19 mouse cellular contexts compared by ENCODE assay signal in the genomic region with DNA sequence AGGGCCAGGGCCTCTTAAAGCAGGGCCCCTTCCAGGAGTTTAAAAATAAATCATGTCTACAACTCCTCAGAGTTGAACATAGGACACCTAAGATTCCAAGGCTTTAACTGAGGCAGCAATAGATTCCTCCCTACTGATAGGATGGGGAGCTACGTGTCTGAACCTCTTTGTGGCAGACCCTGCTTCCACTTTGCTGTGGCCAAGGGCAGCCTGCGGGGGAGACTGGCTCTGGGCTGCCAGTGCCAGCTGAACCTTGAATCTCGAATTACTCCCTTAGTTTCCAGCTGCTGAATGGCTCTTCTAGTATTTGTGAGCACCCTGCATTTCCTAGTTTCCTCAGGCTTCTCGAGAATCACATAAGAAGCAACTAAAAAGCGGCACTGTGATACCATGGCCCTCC.
DNase-seq lines count a peak whose midpoint lies in the region; ATAC-seq and TF ChIP-seq lines count a peak whose summit lies in the region.
"Had no signal": no experiment of that assay in that cellular context is flagged by ENCODE, and none has a peak within 500 bp of the region (broad histone marks: within the 10 kb centered on the region; RNA-seq: fewer than 3 reads in every experiment).

No protein-coding gene starts in this region.

- no peak overlapping the region for H3K4me3 ChIP-seq in kidney, embryonic 15.5 days (replicated peaks)
- H3K4me3 ChIP-seq in left cerebral cortex, adult 2 months, result no peak overlapping the region
- H3K4me3 ChIP-seq in embryonic facial prominence, embryonic 15.5 days (replicated peaks), result no peak overlapping the region
- H3K4me3 ChIP-seq: forebrain, embryonic 12.5 days; heart, embryonic 10.5 days; hindbrain, embryonic 12.5 days had no signal

- H3K9me3 ChIP-seq in kidney, embryonic 15.5 days (replicated peaks), result no peaks in the 10 kb centered on the region
- no peaks in the 10 kb centered on the region for H3K9me3 ChIP-seq in embryonic facial prominence, embryonic 15.5 days (replicated peaks)
- H3K9me3 ChIP-seq: forebrain, embryonic 12.5 days; heart, embryonic 10.5 days; hindbrain, embryonic 12.5 days had no signal

- DNase-seq in kidney, adult 18-20 months, result no peak
- DNase-seq in left cerebral cortex, adult 2 months (ENCODE audit: extremely low spot score in 1 of 2, low spot score in 2 of 2), result no peak
- DNase-seq in left cerebral cortex, adult 8-10 months (ENCODE audit: low spot score in 2 of 2), result no peak
- no peak for DNase-seq in lung, postnatal 14 days
- DNase-seq: adrenal gland, adult 2 months; adrenal gland, postnatal 25 days; cerebellum, adult 18-20 months; cerebellum, adult 9-11 months; cerebellum, postnatal 36 days; gastrocnemius, postnatal 10 days; heart, adult 18-20 months; heart, postnatal 10 days; heart, postnatal 4 days had no signal

- no peak overlapping the region for H3K9ac ChIP-seq in kidney, embryonic 15.5 days
- H3K9ac ChIP-seq in embryonic facial prominence, embryonic 15.5 days, result no peak overlapping the region
- H3K9ac ChIP-seq: hindbrain, embryonic 12.5 days had no signal

- H3K27ac ChIP-seq in kidney, embryonic 15.5 days, result 0 out of 2 replicates have a peak overlapping the region, but pooled peaks have one; percentile 29
- peak overlapping the region; percentile 71 for H3K27ac ChIP-seq in left cerebral cortex, adult 2 months
- peak overlapping the region; percentile 77; the same call in 1 of the 2 replicates for H3K27ac ChIP-seq in embryonic facial prominence, embryonic 15.5 days (replicated peaks)
- H3K27ac ChIP-seq: heart, embryonic 10.5 days; hindbrain, embryonic 12.5 days had no signal

- ATAC-seq in kidney, embryonic 15.5 days (replicated peaks; ENCODE audit: low FRiP score), result peak; percentile 76
- no peak for ATAC-seq in embryonic facial prominence, embryonic 15.5 days (ENCODE audit: insufficient number of reproducible peaks, low FRiP score, low TSS enrichment, low read depth)
- ATAC-seq: forebrain, embryonic 16.5 days had no signal

- WGBS in kidney, embryonic 15.5 days, result 38% methylated on average over 5 of the region's 5 CpGs
- 45% methylated on average over 5 of the region's 5 CpGs for WGBS in embryonic facial prominence, embryonic 15.5 days

- no peak overlapping the region for H3K4me2 ChIP-seq in kidney, embryonic 15.5 days
- H3K4me2 ChIP-seq in embryonic facial prominence, embryonic 15.5 days (replicated peaks), result no peak overlapping the region
- H3K4me2 ChIP-seq: forebrain, embryonic 12.5 days; hindbrain, embryonic 12.5 days had no signal

- H3K27me3 ChIP-seq in kidney, embryonic 15.5 days, result no peaks in the 10 kb centered on the region
- no peaks in the 10 kb centered on the region for H3K27me3 ChIP-seq in embryonic facial prominence, embryonic 15.5 days
- H3K27me3 ChIP-seq: hindbrain, embryonic 12.5 days had no signal

- H3K36me3 ChIP-seq in kidney, embryonic 15.5 days, result no peaks in the 10 kb centered on the region
- no peaks in the 10 kb centered on the region for H3K36me3 ChIP-seq in embryonic facial prominence, embryonic 15.5 days
- H3K36me3 ChIP-seq: forebrain, embryonic 12.5 days; heart, embryonic 10.5 days; hindbrain, embryonic 12.5 days had no signal

- H3K4me1 ChIP-seq in kidney, embryonic 15.5 days, result peaks cover 17% of the 10 kb centered on the region
- peaks cover 39% of the 10 kb centered on the region for H3K4me1 ChIP-seq in embryonic facial prominence, embryonic 15.5 days
- H3K4me1 ChIP-seq: heart, embryonic 10.5 days had no signal

- TF ChIP-seq CTCF in left cerebral cortex, adult 2 months (IDR thresholded peaks at IDR 0.05), result no peak

- intact Hi-C loops in left cerebral cortex, adult 2 months (cut with DNase I), result no loop called here
